Comparison of ENCODE assay signal across 5 mouse cellular contexts in the genomic region with DNA sequence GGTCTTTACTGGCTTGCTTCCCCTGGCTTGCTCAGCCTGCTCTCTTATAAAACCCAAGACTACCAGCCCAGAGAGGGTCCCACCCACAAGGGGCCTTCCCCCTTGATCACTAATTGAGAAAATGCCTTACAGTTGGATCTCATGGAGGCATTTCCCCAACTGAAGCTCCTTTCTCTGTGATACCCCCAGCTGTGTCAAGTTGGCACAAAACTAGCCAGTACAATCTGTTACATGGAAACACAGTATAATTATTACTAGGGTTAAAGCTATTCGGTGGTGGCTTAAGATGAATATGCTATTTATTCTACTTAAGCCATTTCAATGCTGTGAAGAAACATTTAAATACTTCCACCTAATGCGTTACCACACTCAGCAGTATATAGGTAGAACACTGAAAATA.
DNase-seq lines count a peak whose midpoint lies in the region.

No protein-coding gene starts in this region.

- DNase-seq in cerebellum, adult 18-20 months: peak; percentile 43 to 48
- DNase-seq in cerebellum, adult 8-10 months: peak; percentile 32
- peak; percentile 47 for DNase-seq in cerebellum, adult 9-11 months
- DNase-seq in cerebellum, postnatal 14 days: peak; percentile 15 to 28
- DNase-seq in cerebellum, postnatal 36 days: peak; percentile 13 to 31

Comparison
In these comparisons a context has a peak if more than half of its experiments do, and no peak if none do; other contexts are left out.
1. Peak in every context shown above with its lines: DNase-seq.